Mouse (Mus musculus): ENCODE results near the gene Ppat.

The Ppat gene

DNA sequence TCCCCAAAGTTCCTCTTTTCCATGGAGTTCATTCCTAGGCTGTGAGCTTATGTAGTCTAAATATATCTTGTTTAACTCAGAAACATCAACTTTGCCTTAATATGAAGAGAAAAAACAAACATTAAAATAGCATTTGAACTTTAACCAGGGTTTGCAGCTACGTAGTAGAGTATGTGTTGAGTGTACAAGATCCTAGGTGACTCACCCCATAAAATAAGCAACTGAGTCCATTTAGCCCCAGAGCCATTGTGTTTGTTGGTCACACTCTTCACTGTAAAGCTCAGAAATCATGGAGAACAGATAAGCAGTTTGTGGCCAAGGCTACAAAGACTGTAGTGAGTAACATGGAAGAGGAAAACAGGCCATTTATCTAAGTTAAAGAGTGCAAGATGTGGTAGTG, 67.3 kb downstream of the Ppat start:
- no peak for DNase-seq (ENCODE audit: low read depth, low spot score)

DNA sequence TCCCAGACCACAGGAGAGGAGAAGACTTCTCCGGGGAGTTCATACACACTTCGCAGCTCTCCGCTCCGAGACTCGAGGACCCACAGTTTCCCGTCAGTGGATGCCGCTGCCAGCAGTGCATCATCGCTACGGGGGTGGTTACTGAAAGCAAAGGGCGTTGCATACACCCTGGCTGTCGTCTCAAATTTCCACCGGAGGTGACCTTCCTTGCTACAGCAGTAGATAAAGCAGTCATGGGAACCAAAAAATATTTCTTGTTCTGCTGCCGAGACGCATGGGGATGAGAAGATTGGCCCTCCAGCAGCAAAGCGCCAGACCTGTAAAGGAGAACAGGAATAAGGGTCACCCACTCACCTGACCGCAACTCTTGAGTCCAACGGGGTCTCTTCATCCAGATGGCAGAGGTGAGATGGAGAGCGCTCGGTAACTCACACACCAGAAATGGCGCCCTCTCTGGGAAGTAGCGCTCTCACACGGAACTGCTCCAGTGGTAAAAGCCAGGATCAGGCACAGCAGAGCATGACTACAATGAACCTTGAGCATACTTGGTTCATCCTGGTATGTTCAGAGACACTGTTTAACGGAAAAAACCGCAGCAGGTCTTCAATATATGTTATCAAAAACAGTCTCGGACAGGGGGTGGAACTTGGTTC, 75.1 kb downstream of the Ppat start:
- DNase-seq (ENCODE audit: low read depth, low spot score), result no peak

DNA sequence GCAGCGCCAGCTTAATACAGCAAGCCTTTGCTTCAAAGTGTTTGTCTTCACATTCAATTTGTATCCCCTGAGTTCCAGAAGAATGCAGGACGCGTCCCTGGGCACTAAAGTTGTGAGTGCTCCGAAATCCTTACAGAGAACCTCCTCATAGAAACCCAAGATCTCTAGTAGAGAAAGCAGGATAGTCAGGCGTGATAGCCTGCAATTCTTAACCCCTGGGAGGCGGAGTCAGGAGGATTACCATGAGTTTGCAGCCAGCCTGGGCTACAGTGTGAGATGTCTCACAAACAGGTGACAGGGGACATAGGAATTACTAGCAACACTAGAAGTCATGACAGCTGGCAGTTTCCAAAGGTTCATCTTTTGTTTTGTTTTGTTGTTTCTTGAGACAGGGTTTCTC, 81.8 kb downstream of the Ppat start:
- DNase-seq (ENCODE audit: low read depth, low spot score), result no peak

DNA sequence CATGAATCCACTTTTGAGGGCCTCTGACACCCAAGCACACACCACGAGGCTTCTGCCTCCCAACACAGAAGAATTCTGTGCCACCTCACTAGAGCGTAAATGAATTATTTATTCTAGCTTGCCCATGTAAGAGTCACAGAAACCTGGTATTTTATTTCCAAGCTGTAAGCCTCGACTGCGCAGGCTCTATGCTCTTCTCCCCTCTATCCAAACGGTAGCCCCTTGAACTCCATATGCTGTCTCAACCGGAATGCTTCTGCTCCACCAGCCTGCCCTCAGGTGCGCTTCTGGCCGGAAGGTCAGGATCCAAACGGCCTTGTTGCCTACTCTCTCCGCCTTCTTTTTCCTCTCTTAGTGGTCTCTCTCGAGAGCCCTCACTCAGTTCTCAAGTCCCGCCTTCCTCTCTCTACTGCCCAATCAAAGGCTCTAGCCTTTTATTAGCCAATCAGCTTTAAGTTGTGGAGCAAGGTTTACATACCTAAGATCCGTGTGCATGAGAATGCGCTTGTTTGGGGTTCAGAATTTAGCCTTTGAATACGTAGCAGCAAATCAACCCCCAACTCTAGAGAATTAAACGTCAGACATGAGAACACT, 82.6 kb downstream of the Ppat start:
- no peak for DNase-seq (ENCODE audit: low read depth, low spot score)

DNA sequence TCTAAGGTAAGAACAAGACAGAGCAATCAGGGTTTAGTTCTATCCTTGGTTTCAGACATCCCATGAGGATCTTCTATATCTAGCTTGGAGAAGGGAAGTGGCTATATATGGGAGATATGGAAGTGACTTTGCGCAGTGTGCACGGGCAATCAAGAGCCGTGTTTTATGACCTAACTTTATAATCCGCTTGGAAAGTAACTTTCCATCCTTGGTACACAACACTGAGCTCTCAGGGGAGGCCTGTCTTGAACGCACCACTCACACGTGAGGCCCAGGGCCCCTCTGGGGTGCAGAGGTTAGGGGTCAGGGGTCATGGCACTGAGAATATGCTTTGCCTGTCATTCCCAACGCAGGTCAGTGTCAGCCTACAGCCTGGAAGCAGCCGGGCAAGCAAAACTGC, 84.6 kb downstream of the Ppat start:
- DNase-seq (ENCODE audit: low read depth, low spot score), result no peak
